Mouse (Mus musculus) thymus, adult 2 months (tissue): ENCODE measurements around the gene Mxd3.

ENCODE experiments used
- CTCF ChIP-seq: fragments of 200-500 bp; IDR thresholded peaks from 2 replicates; pipeline ENCODE4 v1.5.1; 2012; ENCODE audit warnings: mild to moderate bottlenecking, control low read depth, low read length, moderate library complexity, borderline replicate concordance; ENCODE audit not compliant: control insufficient read depth, poor library complexity, insufficient read depth; ENCODE audit errors: extremely low read depth
- POLR2A ChIP-seq: fragments of 200-500 bp; IDR thresholded peaks from 2 replicates; pipeline ENCODE4 v1.6.1; 2012; ENCODE audit warnings: mild to moderate bottlenecking, low read length, control low read depth, moderate library complexity; ENCODE audit not compliant: control insufficient read depth, poor library complexity, insufficient read depth; ENCODE audit errors: extremely low read depth

GRCm38 (mm10) chr13:55277203-55277602 lies 52.4 kb downstream of the Mxd3 start:
- TF ChIP-seq CTCF (no peak), POLR2A (no peak)
